Mouse (Mus musculus) hindbrain, embryonic 15.5 days (tissue): ENCODE measurements around the gene Bahcc1. TPM values are rescaled to one million over a fixed set of nuclear protein-coding genes. Genes with fewer than 3 reads are reported as not detected.

ENCODE experiments used
- ATAC-seq: fragments of 200-750 bp; cut with Nextera tagmentation; 2 replicates; pipeline ENCODE4 v1.8.0; 2017; ENCODE audit warnings: low read depth, moderate number of reproducible peaks, moderate TSS enrichment; ENCODE audit not compliant: low FRiP score
- H3K27ac ChIP-seq: fragments of 300-500 bp; sonication (generic); replicated peaks from 2 replicates; pipeline ENCODE4 v1.5.1; 2015; ENCODE audit warnings: mild to moderate bottlenecking, inconsistent platforms
- H3K27me3 ChIP-seq: fragments of 300-500 bp; sonication (generic); 2 replicates; pipeline ENCODE4 v1.6.1; 2015; ENCODE audit warnings: control low read depth, inconsistent platforms
- H3K36me3 ChIP-seq: fragments of 300-500 bp; sonication (generic); 2 replicates; pipeline ENCODE4 v1.6.1; 2015; ENCODE audit warnings: control low read depth, inconsistent platforms
- H3K4me1 ChIP-seq: fragments of 300-500 bp; sonication (generic); replicated peaks from 2 replicates; pipeline ENCODE4 v1.6.1; 2015; ENCODE audit warnings: control low read depth, inconsistent platforms
- H3K4me2 ChIP-seq: fragments of 300-500 bp; sonication (generic); 2 replicates; pipeline ENCODE4 v1.6.1; 2015; ENCODE audit warnings: moderate library complexity, mild to moderate bottlenecking, inconsistent platforms
- H3K4me3 ChIP-seq: fragments of 300-500 bp; sonication (generic); 2 replicates; pipeline ENCODE4 v1.5.1; 2015; ENCODE audit warnings: mild to moderate bottlenecking, inconsistent platforms
- H3K9ac ChIP-seq: fragments of 300-500 bp; sonication (generic); 2 replicates; pipeline ENCODE4 v1.6.1; 2015; ENCODE audit warnings: inconsistent platforms
- H3K9me3 ChIP-seq: fragments of 300-500 bp; sonication (generic); 2 replicates; pipeline ENCODE4 v1.6.1; 2016; ENCODE audit warnings: control low read depth, inconsistent platforms
- WGBS: fragments of 180-500 bp; shearing (Covaris S2); methylation state at CpG from one replicate; pipeline ENCODE4 v1.1.7; 2015; 5-methylcytosine and 5-hydroxymethylcytosine counted together
- polyA plus RNA-seq: library from polyadenylated mRNA; unstranded; fragments of >200 nt; fragmentation: Nextera tagmentation; extraction: Ambion mirVana; gene quantifications from 2 replicates; pipeline ENCODE4 v1.2.1, GENCODE M21; 2015

Bahcc1 gene
- polyA plus RNA-seq, 1 experiment from 2014 or later: 11.5 TPM

DNA sequence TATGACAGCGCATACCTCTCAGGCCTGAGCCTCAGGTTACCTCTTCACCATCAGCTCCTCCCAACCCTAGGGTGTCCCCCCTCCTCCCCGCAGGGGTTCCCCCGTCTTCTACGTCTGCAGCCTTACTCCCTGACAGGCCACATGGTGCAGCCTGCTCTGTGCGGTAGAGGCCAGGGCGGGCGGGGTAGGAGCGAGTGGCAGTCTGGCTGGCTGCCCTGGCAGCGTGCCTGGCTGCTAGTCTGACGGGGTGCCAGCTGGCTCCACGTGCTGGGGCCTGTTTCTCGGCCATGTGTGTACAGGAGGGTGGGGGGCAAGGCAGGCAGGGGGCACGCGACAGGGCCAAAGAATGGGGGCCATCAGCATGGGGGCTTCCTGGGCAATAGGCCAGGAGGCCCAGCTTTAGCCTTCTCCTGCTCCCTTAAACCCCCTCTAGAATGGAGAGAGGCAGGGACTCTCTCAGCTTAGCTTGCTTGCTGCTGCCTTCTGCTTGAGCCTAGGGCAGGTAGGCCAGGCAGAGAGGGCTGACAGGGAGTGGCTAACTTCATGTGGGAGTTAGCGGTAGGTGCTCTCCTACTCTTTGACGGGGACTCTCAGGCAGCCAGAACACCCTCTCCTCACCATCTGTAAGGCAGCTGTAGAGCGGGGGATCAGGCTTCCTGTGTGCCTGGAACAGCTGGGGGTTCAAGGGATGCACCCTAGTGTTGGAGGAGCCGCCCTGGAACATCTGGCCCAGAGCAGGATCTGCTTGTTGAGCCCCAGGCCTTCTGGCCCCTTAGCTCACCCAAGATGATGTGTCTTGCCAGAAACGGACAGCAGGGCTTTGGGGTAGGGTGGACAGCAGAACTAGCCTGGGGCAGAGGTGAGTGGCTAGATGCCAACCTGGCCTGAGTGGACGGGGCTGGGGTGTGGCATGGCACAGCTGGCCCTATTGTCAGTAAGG lies 28.9 kb downstream of the Bahcc1 start:
- Histone ChIP-seq H3K4me2 (peak overlapping the region; percentile 23), H3K36me3 (no peaks in the 10 kb centered on the region), H3K9ac (no peak overlapping the region), H3K4me1 (peaks cover 87% of the 10 kb centered on the region), H3K4me3 (no peak overlapping the region), H3K27me3 (no peaks in the 10 kb centered on the region), H3K9me3 (no peaks in the 10 kb centered on the region), H3K27ac (peak overlapping the region; percentile 76)
- peak; percentile 81 for ATAC-seq
- WGBS: 23% methylated on average over 20 of the region's 20 CpGs

DNA sequence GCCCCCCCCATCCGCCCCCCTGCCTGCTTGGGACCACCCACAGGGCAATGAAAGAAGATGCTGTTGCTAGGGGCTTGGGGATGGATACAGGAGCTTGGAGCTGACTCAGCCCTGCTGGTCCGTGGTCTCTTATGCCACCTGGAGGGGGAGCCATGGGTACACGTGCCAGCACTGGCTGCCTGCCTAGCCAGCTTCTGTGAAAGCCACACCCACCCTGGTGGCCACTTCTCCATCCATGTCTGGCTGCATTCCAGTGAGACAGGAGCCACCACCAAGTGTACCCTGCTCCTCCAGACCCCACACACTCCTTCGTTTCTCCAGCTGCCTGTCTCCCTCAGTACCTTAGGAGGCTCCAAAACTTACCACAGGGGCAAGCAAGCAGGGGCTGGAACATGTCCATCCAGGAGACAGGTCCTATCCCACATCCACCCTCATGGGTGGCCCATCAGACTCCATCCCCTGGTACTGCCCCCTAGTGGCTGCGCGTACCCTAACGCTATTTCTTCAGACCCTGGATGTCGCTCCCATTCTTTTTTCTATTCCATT lies 29.7 kb downstream of the Bahcc1 start:
- Histone ChIP-seq H3K36me3 (no peaks in the 10 kb centered on the region), H3K27me3 (no peaks in the 10 kb centered on the region), H3K9me3 (no peaks in the 10 kb centered on the region), H3K27ac (peak overlapping the region; percentile 76), H3K4me3 (no peak overlapping the region), H3K9ac (no peak overlapping the region), H3K4me2 (peak overlapping the region; percentile 23; the same call in 1 of the 2 replicates), H3K4me1 (peaks cover 83% of the 10 kb centered on the region)
- WGBS: 26% methylated on average over 8 of the region's 8 CpGs
- peak; percentile 55 for ATAC-seq

DNA sequence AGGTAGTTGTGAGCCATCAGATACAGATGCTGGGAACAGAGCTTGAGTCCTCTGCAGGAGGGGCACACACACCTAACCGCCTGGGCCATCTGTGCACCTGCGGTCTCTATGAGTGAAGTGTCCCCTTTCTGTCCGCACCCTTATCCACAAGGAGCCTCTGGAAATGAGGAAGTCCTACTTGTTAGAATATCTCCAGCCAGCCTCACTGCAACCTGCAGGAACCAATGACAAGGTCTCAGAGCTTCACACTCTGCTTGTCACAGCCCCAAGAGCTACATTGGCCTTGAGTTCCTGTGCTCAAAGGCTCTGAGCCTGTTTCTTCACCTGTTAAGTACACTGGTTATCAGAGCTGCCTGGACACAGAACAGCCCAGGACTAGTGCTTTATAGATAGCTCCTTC lies 30.4 kb downstream of the Bahcc1 start:
- Histone ChIP-seq H3K36me3 (no peaks in the 10 kb centered on the region), H3K27ac (no peak overlapping the region), H3K4me3 (no peak overlapping the region), H3K9ac (no peak overlapping the region), H3K9me3 (no peaks in the 10 kb centered on the region), H3K4me2 (no peak overlapping the region), H3K27me3 (no peaks in the 10 kb centered on the region), H3K4me1 (peaks cover 83% of the 10 kb centered on the region)
- no peak for ATAC-seq
- 93% methylated on average over 3 of the region's 3 CpGs for WGBS

DNA sequence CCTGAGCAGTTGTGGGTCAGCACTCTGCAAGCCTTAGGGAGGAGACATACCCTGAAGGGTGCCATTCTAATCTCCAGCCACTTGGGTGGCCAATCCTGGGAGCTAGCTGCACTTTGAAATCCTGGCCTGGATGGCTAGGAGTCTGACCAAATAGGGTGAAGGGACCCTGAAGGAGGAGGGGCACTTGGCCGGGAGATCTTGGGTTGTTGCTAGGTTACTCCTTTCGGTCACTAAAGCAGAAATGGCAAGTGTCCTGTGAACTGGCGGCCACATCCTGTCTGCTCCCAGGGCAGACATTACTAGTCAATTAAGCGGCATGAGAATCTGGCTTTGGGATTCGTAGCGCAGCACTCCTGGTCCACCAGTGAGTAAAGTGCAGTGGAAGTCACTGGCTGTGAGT lies 31.3 kb downstream of the Bahcc1 start:
- Histone ChIP-seq H3K9me3 (no peaks in the 10 kb centered on the region), H3K4me1 (peaks cover 85% of the 10 kb centered on the region), H3K9ac (no peak overlapping the region), H3K4me3 (no peak overlapping the region), H3K4me2 (no peak overlapping the region), H3K27me3 (no peaks in the 10 kb centered on the region), H3K27ac (no peak overlapping the region), H3K36me3 (no peaks in the 10 kb centered on the region)
- no peak for ATAC-seq
- WGBS: 40% methylated on average over 6 of the region's 6 CpGs

DNA sequence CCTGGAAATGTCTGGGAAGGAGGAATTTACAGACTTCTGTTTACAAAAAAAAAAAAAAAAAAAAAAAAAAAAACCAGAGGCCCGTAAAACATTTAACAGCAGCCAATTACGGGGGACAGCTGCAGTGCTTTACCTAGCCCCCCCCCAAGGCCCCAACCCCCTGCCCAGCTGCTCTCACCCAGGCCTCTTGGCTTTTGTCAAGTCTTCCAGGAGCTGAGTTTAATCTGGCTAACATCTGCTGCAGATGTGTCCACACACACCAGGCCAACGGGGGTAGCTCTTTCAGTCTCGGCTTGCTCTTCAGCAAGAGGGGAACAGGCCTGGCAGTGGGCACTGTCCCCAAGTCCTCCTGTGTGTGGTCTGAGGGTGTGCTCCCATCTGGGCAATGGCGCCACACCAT lies 32.7 kb downstream of the Bahcc1 start:
- H3K4me2 ChIP-seq: no peak overlapping the region
- H3K9me3 ChIP-seq: no peaks in the 10 kb centered on the region
- H3K4me3 ChIP-seq: no peak overlapping the region
- ATAC-seq: no peak
- peaks cover 76% of the 10 kb centered on the region for H3K4me1 ChIP-seq
- H3K9ac ChIP-seq: no peak overlapping the region
- WGBS: 69% methylated on average over 4 of the region's 5 CpGs
- 0 out of 2 replicates have a peak, but pooled peaks cover under 1% of the 10 kb centered on the region for H3K36me3 ChIP-seq
- no peaks in the 10 kb centered on the region for H3K27me3 ChIP-seq
- no peak overlapping the region for H3K27ac ChIP-seq

DNA sequence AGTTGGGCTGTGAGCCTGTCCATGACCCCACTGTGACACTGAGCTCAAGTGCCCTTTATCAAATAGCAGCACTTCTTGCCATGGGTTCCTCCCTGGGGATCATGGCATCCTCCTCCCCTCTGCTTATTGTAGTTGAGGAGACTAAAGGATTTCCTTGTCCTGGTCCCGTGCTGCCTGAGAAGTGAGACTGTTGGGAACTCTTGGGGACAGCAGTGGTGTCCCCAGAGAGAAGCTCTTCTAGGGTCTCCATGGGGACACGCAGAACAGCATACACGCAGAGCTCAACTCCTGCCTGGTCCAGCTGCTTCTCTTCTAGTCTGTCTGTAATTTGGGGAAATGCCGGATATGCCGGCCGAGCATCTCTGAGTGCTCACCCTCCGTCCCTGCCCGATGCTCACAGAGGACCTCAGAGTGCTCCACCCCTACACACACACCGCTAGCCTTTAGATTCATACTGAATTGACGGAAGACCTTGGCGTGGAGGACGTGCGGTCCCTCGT lies 33.6 kb downstream of the Bahcc1 start:
- H3K36me3 ChIP-seq: 0 out of 2 replicates have a peak, but pooled peaks cover 2% of the 10 kb centered on the region
- 84% methylated on average over 14 of the region's 14 CpGs for WGBS
- H3K27ac ChIP-seq: no peak overlapping the region
- no peak overlapping the region for H3K4me2 ChIP-seq
- H3K27me3 ChIP-seq: no peaks in the 10 kb centered on the region
- H3K4me1 ChIP-seq: peaks cover 68% of the 10 kb centered on the region
- no peaks in the 10 kb centered on the region for H3K9me3 ChIP-seq
- no peak overlapping the region for H3K9ac ChIP-seq
- no peak for ATAC-seq
- H3K4me3 ChIP-seq: no peak overlapping the region

DNA sequence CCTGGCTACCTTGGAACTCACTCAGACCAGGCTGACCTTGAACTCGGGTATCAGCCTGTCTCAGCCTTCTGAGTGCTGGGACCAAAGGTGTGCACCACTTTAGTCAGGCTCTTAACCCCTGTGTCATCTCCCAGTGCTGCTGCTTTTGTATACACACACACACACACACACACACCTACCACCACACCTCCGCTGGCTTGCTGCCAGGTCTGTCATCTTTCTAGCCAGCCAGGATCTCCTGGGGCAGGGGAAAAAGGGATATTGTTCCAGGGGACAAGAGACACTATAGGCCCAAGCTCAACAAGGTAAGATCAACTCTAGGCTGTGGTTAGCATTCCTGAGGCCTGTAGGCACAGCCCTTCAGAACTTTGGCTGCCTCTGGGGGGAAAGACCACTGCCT lies 34.5 kb downstream of the Bahcc1 start:
- Histone ChIP-seq H3K9me3 (no peaks in the 10 kb centered on the region), H3K27me3 (no peaks in the 10 kb centered on the region), H3K4me1 (peaks cover 58% of the 10 kb centered on the region), H3K9ac (no peak overlapping the region), H3K36me3 (peaks cover 10% of the 10 kb centered on the region), H3K4me2 (no peak overlapping the region), H3K27ac (peak overlapping the region; percentile 3; the same call in 1 of the 2 replicates), H3K4me3 (no peak overlapping the region)
- WGBS: 91% methylated on average over 2 of the region's 2 CpGs
- no peak for ATAC-seq

DNA sequence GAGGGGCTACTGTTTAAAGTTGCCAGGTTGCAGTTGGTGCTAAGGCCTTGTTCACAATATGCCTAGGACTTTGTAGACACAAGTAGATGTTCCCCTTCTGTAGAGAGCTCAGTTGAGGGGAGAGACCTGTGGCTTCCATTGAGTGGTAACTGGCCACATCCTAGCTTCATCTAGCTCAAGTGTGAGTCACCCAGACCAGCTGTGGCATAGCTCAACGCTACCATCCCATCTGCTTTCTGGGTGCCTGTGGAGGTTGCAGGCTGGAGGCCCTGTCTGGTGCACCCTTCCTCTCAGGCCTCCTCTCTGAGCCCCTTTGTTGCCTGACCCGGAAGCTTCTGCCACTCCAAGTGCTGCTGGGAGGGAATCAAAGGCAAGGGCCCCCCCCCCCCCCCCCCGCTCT lies 34.9 kb downstream of the Bahcc1 start:
- Histone ChIP-seq H3K4me1 (peaks cover 54% of the 10 kb centered on the region), H3K27ac (peak overlapping the region; percentile 3; the same call in 1 of the 2 replicates)
- 59% methylated on average over 3 of the region's 3 CpGs for WGBS

DNA sequence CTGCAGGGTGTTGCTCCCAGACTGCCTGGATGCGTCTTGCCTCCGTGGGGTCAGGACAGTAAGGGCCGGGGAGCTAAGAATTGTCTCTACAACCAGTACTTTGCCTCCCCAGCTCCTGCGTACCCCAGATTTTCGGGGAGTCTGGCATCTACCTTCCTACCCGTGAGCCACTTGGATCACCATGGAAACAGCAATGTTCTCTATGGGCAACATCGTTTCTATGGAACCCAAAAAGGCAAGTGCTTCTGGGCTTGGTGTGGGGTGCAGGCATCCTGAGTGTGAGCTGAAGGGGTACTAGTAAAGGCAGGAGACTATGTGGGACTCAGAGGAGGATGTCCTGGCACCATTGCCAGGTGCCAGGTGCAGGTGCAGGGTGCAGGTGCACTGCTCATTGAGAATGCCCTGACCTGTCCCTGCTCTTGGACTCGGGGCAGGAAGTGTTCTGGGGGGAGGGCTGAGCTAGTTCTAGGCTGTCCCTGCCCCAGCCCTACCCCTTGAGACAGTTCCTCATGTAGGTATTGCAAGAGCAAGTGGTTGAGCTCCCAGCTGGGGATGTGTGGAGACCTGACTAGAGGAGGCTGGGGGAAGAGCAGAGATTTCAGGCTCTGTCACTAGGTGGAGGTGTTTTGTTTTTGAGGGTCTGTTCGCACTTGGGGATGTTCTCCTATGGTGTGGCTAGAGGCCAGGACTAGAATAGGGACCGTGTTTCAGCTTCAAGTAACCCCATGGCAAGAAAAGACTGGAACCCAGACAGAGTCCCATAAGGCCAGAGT lies 35.6 kb downstream of the Bahcc1 start:
- peaks cover 20% of the 10 kb centered on the region for H3K36me3 ChIP-seq
- no peak overlapping the region for H3K9ac ChIP-seq
- H3K4me3 ChIP-seq: no peak overlapping the region
- H3K4me1 ChIP-seq: peaks cover 47% of the 10 kb centered on the region
- 0 out of 2 replicates have a peak overlapping the region, but pooled peaks have one; percentile 42 for H3K27ac ChIP-seq
- no peaks in the 10 kb centered on the region for H3K27me3 ChIP-seq
- ATAC-seq: peak; percentile 6; the same call in 1 of the 2 replicates
- no peaks in the 10 kb centered on the region for H3K9me3 ChIP-seq
- 48% methylated on average over 10 of the region's 10 CpGs for WGBS
- H3K4me2 ChIP-seq: no peak overlapping the region

More for the DNA sequence above, 34.9 kb downstream of the Bahcc1 start:
- Histone ChIP-seq H3K27me3 (no peaks in the 10 kb centered on the region), H3K9me3 (no peaks in the 10 kb centered on the region), H3K36me3 (peaks cover 14% of the 10 kb centered on the region), H3K9ac (no peak overlapping the region), H3K4me3 (no peak overlapping the region), H3K4me2 (no peak overlapping the region)
- ATAC-seq: no peak

DNA sequence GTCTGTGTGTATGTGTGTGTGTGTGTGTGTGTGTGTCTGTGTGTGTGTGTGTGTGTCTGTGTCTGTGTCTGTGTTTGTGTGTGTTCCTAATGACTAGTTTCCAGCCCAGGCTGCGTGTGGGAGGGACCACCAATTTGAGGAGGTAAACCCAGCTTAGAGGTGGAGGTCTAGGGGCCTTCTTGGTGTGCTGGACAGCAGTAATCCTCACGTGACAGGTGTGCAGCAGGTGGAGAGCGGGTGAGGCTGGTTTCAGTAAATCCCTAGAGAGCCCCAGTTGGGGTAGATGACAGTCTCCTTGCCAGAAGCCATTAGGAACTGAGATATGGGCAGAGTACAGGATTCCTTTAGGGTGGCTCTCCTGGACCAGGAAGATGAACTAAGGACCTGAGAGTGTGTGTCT lies 36.3 kb downstream of the Bahcc1 start:
- Histone ChIP-seq H3K36me3 (peaks cover 26% of the 10 kb centered on the region), H3K9ac (no peak overlapping the region), H3K9me3 (no peaks in the 10 kb centered on the region), H3K27me3 (no peaks in the 10 kb centered on the region), H3K27ac (no peak overlapping the region), H3K4me2 (no peak overlapping the region), H3K4me1 (peaks cover 41% of the 10 kb centered on the region), H3K4me3 (no peak overlapping the region)
- 83% methylated on average over 3 of the region's 3 CpGs for WGBS
- ATAC-seq: no peak

DNA sequence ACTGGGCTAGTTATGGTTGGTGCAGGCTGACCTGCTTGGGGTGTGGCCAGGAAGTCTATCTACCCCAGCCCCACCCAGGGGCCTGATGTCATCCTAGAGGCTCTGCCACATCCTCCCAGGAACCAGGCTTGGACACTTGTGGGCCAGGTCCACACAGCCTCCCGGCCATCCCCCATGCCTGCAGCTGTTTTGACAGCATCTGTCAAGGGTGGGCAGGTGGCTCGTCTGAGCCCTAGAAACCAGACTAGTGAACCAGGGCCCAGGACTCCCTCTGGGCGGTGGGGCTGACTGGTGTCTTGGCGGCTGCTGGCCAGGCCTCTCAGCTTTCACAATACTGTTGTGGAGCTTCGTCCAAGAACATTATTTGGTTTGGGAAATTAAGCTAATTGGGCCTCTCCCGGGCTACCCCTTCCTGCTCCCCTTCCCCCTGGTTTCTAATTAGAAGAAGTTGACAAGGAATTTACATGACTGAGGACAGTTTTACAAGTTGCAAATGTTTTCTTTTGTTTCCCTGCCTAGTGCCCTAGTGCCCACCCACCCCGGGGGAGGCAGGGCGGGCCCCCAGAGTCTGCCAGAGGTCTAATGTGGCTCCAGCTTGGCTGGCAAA lies 36.9 kb downstream of the Bahcc1 start:
- Histone ChIP-seq H3K9ac (no peak overlapping the region), H3K9me3 (no peaks in the 10 kb centered on the region), H3K36me3 (peaks cover 31% of the 10 kb centered on the region), H3K4me2 (no peak overlapping the region), H3K4me3 (no peak overlapping the region), H3K27me3 (no peaks in the 10 kb centered on the region), H3K27ac (no peak overlapping the region), H3K4me1 (peaks cover 35% of the 10 kb centered on the region)
- WGBS: 39% methylated on average over 8 of the region's 8 CpGs
- peak; percentile 30; the same call in 1 of the 2 replicates for ATAC-seq
